Mouse (Mus musculus) myocyte (in vitro differentiated cells): ENCODE results near the gene Lrrc8b. TPM values are rescaled to one million over a fixed set of nuclear protein-coding genes. Genes with fewer than 3 reads are reported as not detected.

ENCODE experiments used
- H3K27me3 ChIP-seq: one replicate; pipeline ENCODE4 v1.6.1; 2011; ENCODE audit not compliant: control insufficient read depth, insufficient read depth, insufficient read length
- H3K36me3 ChIP-seq: one replicate; pipeline ENCODE4 v1.6.1; 2011; ENCODE audit not compliant: control insufficient read depth, insufficient read depth
- H3K4me2 ChIP-seq: one replicate; pipeline ENCODE4 v1.6.1; 2011; ENCODE audit warnings: low read depth, control low read depth
- H3K4me3 ChIP-seq: one replicate; pipeline ENCODE4 v1.5.1; 2011; ENCODE audit warnings: mild to moderate bottlenecking, control low read depth, moderate library complexity
- H3K79me2 ChIP-seq: one replicate; pipeline ENCODE4 v1.6.1; 2011; ENCODE audit not compliant: control insufficient read depth, insufficient read depth
- H3ac ChIP-seq: one replicate; pipeline ENCODE4 v1.6.1; 2011; ENCODE audit not compliant: control insufficient read depth, insufficient read length
- CEBPB ChIP-seq: IDR thresholded peaks from 2 replicates; pipeline ENCODE4 v1.6.1; 2011; ENCODE audit warnings: mild to moderate bottlenecking, moderate library complexity; ENCODE audit not compliant: poor library complexity, insufficient read depth, severe bottlenecking
- E2F4 ChIP-seq: IDR thresholded peaks from one replicate; pipeline ENCODE4 v1.6.1; 2011; ENCODE audit warnings: mild to moderate bottlenecking, control low read depth, moderate library complexity; ENCODE audit not compliant: insufficient read depth
- MAX ChIP-seq: IDR thresholded peaks from one replicate; pipeline ENCODE4 v1.6.1; 2011; ENCODE audit warnings: low read depth, mild to moderate bottlenecking, control low read depth
- MYOD1 ChIP-seq, 3 experiments: IDR thresholded peaks; one replicate each; pipeline ENCODE4 v1.6.1; 2011; ENCODE audit warnings: control low read depth in 2 of 3, low read depth in 2 of 3, mild to moderate bottlenecking in 2 of 3, moderate library complexity in 1 of 3; ENCODE audit not compliant: insufficient read length in 2 of 3, control insufficient read depth in 1 of 3
- MYOG ChIP-seq, 3 experiments: IDR thresholded peaks; one replicate each; pipeline ENCODE4 v1.6.1; 2011; ENCODE audit warnings: control low read depth in 2 of 3, low read depth in 2 of 3, mild to moderate bottlenecking in 2 of 3; ENCODE audit not compliant: insufficient read length in 2 of 3, control insufficient read depth in 1 of 3, insufficient read depth in 1 of 3
- POLR2A ChIP-seq: IDR thresholded peaks from one replicate; pipeline ENCODE4 v1.6.1; 2011; ENCODE audit warnings: low read depth, mild to moderate bottlenecking, control low read depth, moderate library complexity; ENCODE audit not compliant: insufficient read length
- POLR2AphosphoS2 ChIP-seq: IDR thresholded peaks from one replicate; pipeline ENCODE4 v1.6.1; 2011; ENCODE audit warnings: low read depth, control low read depth; ENCODE audit not compliant: insufficient read length
- REST ChIP-seq: IDR thresholded peaks from one replicate; pipeline ENCODE4 v1.6.1; 2011; ENCODE audit warnings: mild to moderate bottlenecking, control low read depth, moderate library complexity; ENCODE audit not compliant: insufficient read depth, insufficient read length
- SRF ChIP-seq: IDR thresholded peaks from one replicate; pipeline ENCODE4 v1.6.1; 2011; ENCODE audit warnings: low read depth; ENCODE audit not compliant: control insufficient read depth, insufficient read length
- TCF12 ChIP-seq: IDR thresholded peaks from one replicate; pipeline ENCODE4 v1.6.1; 2011; ENCODE audit warnings: mild to moderate bottlenecking, control low read depth; ENCODE audit not compliant: poor library complexity, insufficient read depth, severe bottlenecking
- TCF3 ChIP-seq: IDR thresholded peaks from one replicate; pipeline ENCODE4 v1.6.1; 2011; ENCODE audit warnings: low read depth, control low read depth; ENCODE audit not compliant: insufficient read length
- USF1 ChIP-seq: IDR thresholded peaks from one replicate; pipeline ENCODE4 v1.6.1; 2011; ENCODE audit warnings: low read depth, mild to moderate bottlenecking, control low read depth, moderate library complexity
- polyA plus RNA-seq: library from polyadenylated mRNA; unstranded; fragments of >200 nt; fragmentation: generic; extraction: Trizol; gene quantifications from one replicate; pipeline ENCODE4 v1.2.1, GENCODE M21; 2012; ENCODE audit warnings: missing spikeins

The Lrrc8b gene
- polyA plus RNA-seq, 1 experiment = 4.4 TPM

- TF ChIP-seq MYOD1 (IDR thresholded peaks at IDR 0.05; ENCODE audit: control insufficient read depth in 1 of 3, insufficient read length in 2 of 3, low read depth in 2 of 3) = peak in 2 of 3 experiments; percentile 5 to 67
- peak in 1 of 3 experiments; percentile 25 for TF ChIP-seq MYOG (IDR thresholded peaks at IDR 0.05; ENCODE audit: control insufficient read depth in 1 of 3, insufficient read depth in 1 of 3, insufficient read length in 2 of 3, low read depth in 2 of 3)
- no peak for TF ChIP-seq USF1
- no peak for TF ChIP-seq SRF
- no peak for TF ChIP-seq REST
- no peak overlapping the region for H3K4me3 ChIP-seq
- H3ac ChIP-seq = no peak overlapping the region
- H3K79me2 ChIP-seq = no peaks in the 10 kb centered on the region
- H3K27me3 ChIP-seq = no peaks in the 10 kb centered on the region
- no peaks in the 10 kb centered on the region for H3K36me3 ChIP-seq
- no peak overlapping the region for H3K4me2 ChIP-seq
Observed at GRCm38 (mm10) chr5:105411768-105412167, 3.8 kb upstream of the Lrrc8b start.

GRCm38 (mm10) chr5:105412634-105413033, 2.9 kb upstream of the Lrrc8b start:
- TF ChIP-seq TCF3 = no peak
- Histone ChIP-seq H3K79me2 (no peaks in the 10 kb centered on the region), H3K36me3 (no peaks in the 10 kb centered on the region), H3K4me2 (no peak overlapping the region), H3K4me3 (no peak overlapping the region), H3ac (no peak overlapping the region), H3K27me3 (no peaks in the 10 kb centered on the region)

- Histone ChIP-seq H3K4me3 (peak overlapping the region; percentile 25), H3K4me2 (peak overlapping the region; percentile 93)
- no peak for TF ChIP-seq MYOD1 (IDR thresholded peaks at IDR 0.05; ENCODE audit: control insufficient read depth in 1 of 3, insufficient read length in 2 of 3, low read depth in 2 of 3)
- no peak for TF ChIP-seq REST
- TF ChIP-seq TCF12 = no peak
- no peak for TF ChIP-seq USF1
- no peak for TF ChIP-seq SRF
- no peak for TF ChIP-seq POLR2AphosphoS2
- TF ChIP-seq MAX = no peak
- no peak for TF ChIP-seq POLR2A
- TF ChIP-seq TCF3 = no peak
- no peak for TF ChIP-seq E2F4
- TF ChIP-seq CEBPB = no peak
Observed at GRCm38 (mm10) chr5:105414341-105415120, 1.0 kb upstream of the Lrrc8b start.

GRCm38 (mm10) chr5:105415951-105416675, 538 bp downstream of the Lrrc8b start:
- H3K27me3 ChIP-seq = no peaks in the 10 kb centered on the region
- H3K36me3 ChIP-seq = no peaks in the 10 kb centered on the region
- peak in 1 of 3 experiments; percentile 11 for TF ChIP-seq MYOD1 (IDR thresholded peaks at IDR 0.05; ENCODE audit: control insufficient read depth in 1 of 3, insufficient read length in 2 of 3, low read depth in 2 of 3)
- no peak for TF ChIP-seq MYOG (IDR thresholded peaks at IDR 0.05; ENCODE audit: control insufficient read depth in 1 of 3, insufficient read depth in 1 of 3, insufficient read length in 2 of 3, low read depth in 2 of 3)
- H3K79me2 ChIP-seq = no peaks in the 10 kb centered on the region
- H3ac ChIP-seq = peak overlapping the region; percentile 76
- H3K4me2 ChIP-seq = peak overlapping the region; percentile 78
- H3K4me3 ChIP-seq = peak overlapping the region; percentile 25

More at GRCm38 (mm10) chr5:105414341-105415120, 1.0 kb upstream of the Lrrc8b start:
- no peaks in the 10 kb centered on the region for H3K27me3 ChIP-seq
- H3K79me2 ChIP-seq = no peaks in the 10 kb centered on the region
- no peak overlapping the region for H3ac ChIP-seq
- H3K36me3 ChIP-seq = no peaks in the 10 kb centered on the region

DNA sequence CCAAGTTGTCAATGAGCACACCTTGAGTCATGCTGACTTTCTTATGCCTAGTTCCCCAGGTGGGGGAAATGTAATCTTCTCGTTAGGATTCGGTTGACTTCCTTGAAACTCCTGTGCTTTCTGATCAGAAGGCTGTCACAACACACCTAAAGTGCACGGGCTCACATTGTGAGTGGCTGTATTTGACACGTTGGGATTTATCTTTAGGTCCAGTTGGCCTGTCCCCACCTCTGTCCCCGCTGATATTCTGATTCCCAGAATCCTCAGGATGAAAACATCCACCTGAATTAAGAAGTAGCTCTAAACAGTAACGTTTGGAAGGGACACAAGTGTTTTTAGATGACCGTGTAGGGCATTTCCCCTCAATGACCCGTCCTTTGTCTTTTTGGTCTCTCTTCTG, 1.6 kb downstream of the Lrrc8b start:
- no peak overlapping the region for H3K4me2 ChIP-seq

More for the DNA sequence above, 1.6 kb downstream of the Lrrc8b start:
- H3ac ChIP-seq = no peak overlapping the region
- H3K4me3 ChIP-seq = no peak overlapping the region
- no peaks in the 10 kb centered on the region for H3K36me3 ChIP-seq
- H3K27me3 ChIP-seq = no peaks in the 10 kb centered on the region
- TF ChIP-seq SRF (no peak), REST (no peak), MYOD1 (IDR thresholded peaks at IDR 0.05; ENCODE audit: control insufficient read depth in 1 of 3, insufficient read length in 2 of 3, low read depth in 2 of 3) (no peak), TCF3 (no peak), CEBPB (no peak), POLR2A (no peak), E2F4 (no peak), TCF12 (no peak), POLR2AphosphoS2 (no peak), USF1 (no peak), MAX (no peak), MYOG (IDR thresholded peaks at IDR 0.05; ENCODE audit: control insufficient read depth in 1 of 3, insufficient read depth in 1 of 3, insufficient read length in 2 of 3, low read depth in 2 of 3) (no peak)
- H3K79me2 ChIP-seq = no peaks in the 10 kb centered on the region
